Mouse (Mus musculus) heart, postnatal 0 days (tissue): ENCODE data around the gene Tcf3.

Source experiments
- CTCF ChIP-seq: IDR thresholded peaks from 2 replicates; pipeline ENCODE4 v1.5.1; 2016; ENCODE audit warnings: antibody characterized with exemption, control low read depth, low read depth
- EP300 ChIP-seq: IDR thresholded peaks from 2 replicates; pipeline ENCODE4 v1.6.1; 2016; ENCODE audit warnings: antibody characterized with exemption, low read depth

DNA sequence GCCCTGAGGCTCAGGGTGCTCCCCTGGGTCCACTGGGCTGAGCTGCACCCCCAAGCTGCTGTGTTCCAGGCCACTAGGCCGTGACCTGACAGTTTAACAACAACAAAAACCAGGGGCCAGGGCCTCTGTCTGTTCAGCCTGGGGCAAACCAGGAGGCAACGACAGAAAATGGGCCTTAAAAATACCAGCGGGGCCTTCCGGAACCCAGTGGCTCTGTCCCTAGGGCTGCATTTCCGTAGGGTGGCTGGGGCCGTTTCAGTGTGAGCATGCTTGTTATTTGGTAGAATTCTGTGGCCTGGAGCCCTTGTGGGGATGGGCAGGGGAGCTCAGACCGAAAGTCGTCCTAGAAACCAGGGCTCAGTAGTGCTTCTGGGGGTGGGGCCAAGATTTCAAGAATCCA, 3.6 kb downstream of the Tcf3 start:
- TF ChIP-seq CTCF = no peak
- TF ChIP-seq EP300 = no peak
